Mouse (Mus musculus): ENCODE measurements at regions not wholly inside any gene's neighbourhood (a gene's known extent, or its start where the extent isn't known, plus 50 kb on each side); places are given as distances from the start of the nearest gene placed in this dataset.

DNA sequence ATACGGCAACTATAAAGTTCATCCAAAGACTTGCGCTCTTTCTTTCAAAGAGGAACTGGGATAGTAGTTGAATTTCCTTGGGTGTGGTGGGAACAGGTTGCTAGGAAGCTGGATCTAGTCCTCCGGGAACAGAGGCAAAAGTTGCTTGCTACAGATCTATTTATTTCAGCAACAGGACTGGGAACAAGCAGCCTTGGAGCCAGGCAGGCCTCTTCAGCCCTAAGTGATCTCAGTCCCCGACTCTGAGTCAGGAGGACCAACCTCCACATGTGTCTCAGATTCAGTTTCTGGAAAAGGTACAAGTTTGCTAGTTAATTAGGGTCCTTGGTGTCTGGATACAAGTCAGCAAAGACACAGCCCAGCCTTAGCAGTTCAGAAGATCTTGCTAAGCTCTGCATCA is 180.2 kb downstream of the Efcab1 start:
- no peak for ATAC-seq (ENCODE audit: insufficient read depth, low read depth)
- no peak overlapping the region for H3K4me3 ChIP-seq (ENCODE audit: low read depth, low read length)
- H3K36me3 ChIP-seq (replicated peaks; ENCODE audit: control insufficient read depth, insufficient read depth, low read length): no peaks in the 10 kb centered on the region
- H3K4me1 ChIP-seq (ENCODE audit: control insufficient read depth, insufficient read depth): peaks cover 4% of the 10 kb centered on the region; the same call in 1 of the 2 replicates
- 74% methylated on average over 4 of the region's 4 CpGs for WGBS
- H3K4me2 ChIP-seq (ENCODE audit: low read depth, low read length): no peak overlapping the region
- H3K27me3 ChIP-seq (ENCODE audit: control insufficient read depth, insufficient read depth, low read length): peaks cover 17% of the 10 kb centered on the region
- TF ChIP-seq CTCF (IDR thresholded peaks at IDR 0.05; ENCODE audit: low read depth) (no peak), EP300 (IDR thresholded peaks at IDR 0.05; ENCODE audit: low read depth) (no peak)
- no peak overlapping the region for H3K27ac ChIP-seq (ENCODE audit: low read depth)
- H3K9me3 ChIP-seq (replicated peaks; ENCODE audit: control insufficient read depth, low read length): no peaks in the 10 kb centered on the region
- no peak for DNase-seq (ENCODE audit: low spot score)
- no peak overlapping the region for H3K9ac ChIP-seq (replicated peaks; ENCODE audit: low read depth, low read length)

GRCm38 (mm10) chr16:15103938-15104337 is 197.5 kb downstream of the Efcab1 start:
- no peak overlapping the region for H3K4me2 ChIP-seq (ENCODE audit: low read depth, low read length)
- H3K27me3 ChIP-seq (ENCODE audit: control insufficient read depth, insufficient read depth, low read length): no peaks in the 10 kb centered on the region
- no peak for DNase-seq (ENCODE audit: low spot score)
- no peaks in the 10 kb centered on the region for H3K4me1 ChIP-seq (ENCODE audit: control insufficient read depth, insufficient read depth)
- no peak for TF ChIP-seq EP300 (IDR thresholded peaks at IDR 0.05; ENCODE audit: low read depth)
- no peak overlapping the region for H3K27ac ChIP-seq (ENCODE audit: low read depth)
- no peak for ATAC-seq (ENCODE audit: insufficient read depth, low read depth)
- no peaks in the 10 kb centered on the region; the same call in 1 of the 2 replicates for H3K9me3 ChIP-seq (replicated peaks; ENCODE audit: control insufficient read depth, low read length)
- no peak overlapping the region for H3K4me3 ChIP-seq (ENCODE audit: low read depth, low read length)
- H3K36me3 ChIP-seq (replicated peaks; ENCODE audit: control insufficient read depth, insufficient read depth, low read length): no peaks in the 10 kb centered on the region
- no peak overlapping the region for H3K9ac ChIP-seq (replicated peaks; ENCODE audit: low read depth, low read length)
- WGBS: 26% methylated on average over 1 of the region's 1 CpGs

- 82% methylated on average over 1 of the region's 1 CpGs for WGBS
- Histone ChIP-seq H3K27ac (ENCODE audit: low read depth) (no peak overlapping the region), H3K4me3 (ENCODE audit: low read depth, low read length) (no peak overlapping the region), H3K4me1 (ENCODE audit: control insufficient read depth, insufficient read depth) (no peaks in the 10 kb centered on the region), H3K9me3 (replicated peaks; ENCODE audit: control insufficient read depth, low read length) (no peaks in the 10 kb centered on the region; the same call in 1 of the 2 replicates), H3K9ac (replicated peaks; ENCODE audit: low read depth, low read length) (no peak overlapping the region), H3K36me3 (replicated peaks; ENCODE audit: control insufficient read depth, insufficient read depth, low read length) (no peaks in the 10 kb centered on the region), H3K4me2 (ENCODE audit: low read depth, low read length) (no peak overlapping the region), H3K27me3 (ENCODE audit: control insufficient read depth, insufficient read depth, low read length) (no peaks in the 10 kb centered on the region)
- DNase-seq (ENCODE audit: low spot score) (no peak), ATAC-seq (ENCODE audit: insufficient read depth, low read depth) (no peak)
- TF ChIP-seq EP300 (IDR thresholded peaks at IDR 0.05; ENCODE audit: low read depth): no peak
- TF ChIP-seq CTCF (IDR thresholded peaks at IDR 0.05; ENCODE audit: low read depth): no peak
These were observed 200.8 kb downstream of the Efcab1 start for GRCm38 (mm10) chr16:15107234-15107633.

DNA sequence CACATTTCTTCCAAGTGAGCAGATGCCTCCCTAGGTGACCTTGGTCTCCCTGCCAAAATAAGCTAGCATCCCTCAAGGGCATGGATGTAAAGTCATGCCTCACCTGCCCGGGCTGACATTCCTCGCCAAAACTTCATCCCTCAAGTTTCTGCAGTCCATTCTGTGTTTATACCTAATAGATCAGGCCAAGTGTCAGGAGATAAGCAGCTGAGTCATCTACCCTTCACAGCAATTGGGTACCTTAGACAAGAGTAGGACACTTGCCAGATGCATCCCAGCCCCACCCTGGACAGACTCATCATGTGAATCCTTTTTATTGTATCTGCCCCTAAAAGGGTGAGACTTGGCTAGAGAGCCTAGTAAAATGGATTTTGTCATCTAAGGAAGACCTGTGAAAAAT is 204.1 kb upstream of the Gm21897 start:
- DNase-seq (ENCODE audit: low spot score): no peak
- Histone ChIP-seq H3K4me2 (ENCODE audit: low read depth, low read length) (no peak overlapping the region), H3K4me1 (ENCODE audit: control insufficient read depth, insufficient read depth) (peaks cover 5% of the 10 kb centered on the region; the same call in 1 of the 2 replicates), H3K4me3 (ENCODE audit: low read depth, low read length) (no peak overlapping the region), H3K27ac (ENCODE audit: low read depth) (no peak overlapping the region), H3K36me3 (replicated peaks; ENCODE audit: control insufficient read depth, insufficient read depth, low read length) (no peaks in the 10 kb centered on the region), H3K9me3 (replicated peaks; ENCODE audit: control insufficient read depth, low read length) (no peaks in the 10 kb centered on the region), H3K27me3 (ENCODE audit: control insufficient read depth, insufficient read depth, low read length) (no peaks in the 10 kb centered on the region), H3K9ac (replicated peaks; ENCODE audit: low read depth, low read length) (no peak overlapping the region)
- no peak for ATAC-seq (ENCODE audit: insufficient read depth, low read depth)
- 37% methylated on average over 2 of the region's 2 CpGs for WGBS
- TF ChIP-seq EP300 (IDR thresholded peaks at IDR 0.05; ENCODE audit: low read depth) (no peak), CTCF (IDR thresholded peaks at IDR 0.05; ENCODE audit: low read depth) (no peak)

GRCm38 (mm10) chr16:15113989-15114556 is 203.2 kb upstream of the Gm21897 start:
- WGBS: 18% methylated on average over 5 of the region's 5 CpGs
- no peak for DNase-seq (ENCODE audit: low spot score)
- TF ChIP-seq CTCF (IDR thresholded peaks at IDR 0.05; ENCODE audit: low read depth) (no peak), EP300 (IDR thresholded peaks at IDR 0.05; ENCODE audit: low read depth) (no peak)
- ATAC-seq (ENCODE audit: insufficient read depth, low read depth): no peak
- H3K9me3 ChIP-seq (replicated peaks; ENCODE audit: control insufficient read depth, low read length): no peaks in the 10 kb centered on the region
- no peak overlapping the region for H3K9ac ChIP-seq (replicated peaks; ENCODE audit: low read depth, low read length)
- H3K36me3 ChIP-seq (replicated peaks; ENCODE audit: control insufficient read depth, insufficient read depth, low read length): no peaks in the 10 kb centered on the region
- no peak overlapping the region for H3K27ac ChIP-seq (ENCODE audit: low read depth)
- H3K4me1 ChIP-seq (ENCODE audit: control insufficient read depth, insufficient read depth): peaks cover 5% of the 10 kb centered on the region; the same call in 1 of the 2 replicates
- no peak overlapping the region for H3K4me3 ChIP-seq (ENCODE audit: low read depth, low read length)
- H3K27me3 ChIP-seq (ENCODE audit: control insufficient read depth, insufficient read depth, low read length): no peaks in the 10 kb centered on the region
- peak overlapping the region; percentile 2; the same call in 1 of the 2 replicates for H3K4me2 ChIP-seq (ENCODE audit: low read depth, low read length)
